Mouse (Mus musculus) effector memory CD4-positive, alpha-beta T cell, adult 5 months (primary cell): ENCODE results near the gene Maml1. TPM values are rescaled to one million over a fixed set of nuclear protein-coding genes. Genes with fewer than 3 reads are reported as not detected.

Experiments used
- polyA plus RNA-seq: library from polyadenylated mRNA; unstranded; fragments of 100-300 nt; shearing (Covaris generic); gene quantifications from one replicate; pipeline ENCODE4 v1.2.1, GENCODE M21; 2017

Gene Maml1
- polyA plus RNA-seq, result 6.7 TPM

DNA sequence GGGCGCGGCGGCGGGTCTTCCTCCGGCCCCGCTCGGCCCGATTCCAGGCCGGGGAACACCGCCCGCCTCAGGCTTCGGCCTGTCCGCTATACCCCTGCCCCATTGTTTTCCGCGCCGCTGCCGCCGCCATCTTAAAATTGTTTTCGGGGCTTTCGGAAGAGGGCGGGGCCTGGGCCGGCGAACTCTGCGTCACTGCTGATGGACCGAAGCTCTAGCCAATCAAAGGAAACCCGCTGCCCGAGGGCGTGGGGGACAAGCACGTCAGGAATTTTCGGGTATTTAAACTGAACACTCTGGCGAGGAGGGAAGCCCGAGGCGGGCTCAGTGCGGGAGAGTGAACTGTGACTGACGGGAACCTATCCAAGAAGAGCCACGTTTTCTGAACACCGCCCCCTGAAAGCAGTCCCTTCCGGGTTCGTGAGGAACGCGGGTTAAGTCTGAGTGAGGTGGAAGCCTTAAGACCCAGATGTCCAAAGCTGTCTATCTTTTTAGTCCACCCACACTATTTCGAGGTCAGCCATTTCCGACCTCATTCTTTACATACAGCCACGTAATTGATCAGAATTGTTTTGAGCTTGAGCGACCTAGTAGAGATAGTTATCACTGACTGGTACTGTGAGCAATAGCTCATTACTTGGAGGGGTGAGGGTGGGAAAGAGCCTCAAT is at the start of gene Maml1:
Gene Maml1 (minus strand): TSS at position 122 of the 666 bp plus-strand sequence.

DNA sequence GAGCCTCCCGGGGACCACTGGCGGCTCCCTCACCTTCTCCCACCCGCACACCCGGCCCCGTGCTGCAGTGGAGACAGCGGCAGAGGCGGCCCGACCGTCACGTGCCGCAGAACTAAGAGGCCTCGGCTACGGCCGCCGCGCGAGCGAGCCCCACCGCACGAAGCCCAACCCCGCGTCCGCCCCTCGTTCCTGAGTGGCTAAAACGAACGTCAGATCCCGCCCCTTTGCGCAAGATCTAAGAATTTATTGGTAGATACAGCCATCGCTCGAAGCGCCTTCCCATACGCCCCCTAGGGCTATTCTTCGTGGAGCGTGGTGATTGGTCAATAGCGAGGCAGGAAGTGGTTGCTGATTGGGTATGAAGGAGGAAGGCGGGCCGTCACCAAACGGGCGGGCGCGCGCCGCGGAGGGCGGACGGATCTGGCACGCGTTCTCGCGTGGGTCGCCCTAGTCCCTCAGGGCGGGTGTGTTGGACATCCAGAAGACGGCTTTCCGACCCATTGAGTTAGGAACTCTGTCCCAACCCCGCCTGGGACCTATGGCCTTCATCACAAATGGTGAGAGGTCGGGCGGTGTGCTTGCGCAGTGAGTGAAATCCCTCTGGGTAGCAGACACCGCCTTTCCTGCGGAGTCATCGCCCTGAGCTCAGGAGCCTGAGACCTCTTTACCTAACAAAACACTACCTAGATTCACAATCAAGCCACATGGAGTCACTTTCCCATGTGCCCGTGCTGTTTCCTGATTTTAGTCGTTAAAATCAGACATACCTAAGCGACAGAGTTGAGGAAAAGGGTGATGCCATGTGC is 33.6 kb upstream of the Maml1 start, which contains the start of gene Canx:
Gene Canx (minus strand): TSS at position 178 of the 806 bp plus-strand sequence.

DNA sequence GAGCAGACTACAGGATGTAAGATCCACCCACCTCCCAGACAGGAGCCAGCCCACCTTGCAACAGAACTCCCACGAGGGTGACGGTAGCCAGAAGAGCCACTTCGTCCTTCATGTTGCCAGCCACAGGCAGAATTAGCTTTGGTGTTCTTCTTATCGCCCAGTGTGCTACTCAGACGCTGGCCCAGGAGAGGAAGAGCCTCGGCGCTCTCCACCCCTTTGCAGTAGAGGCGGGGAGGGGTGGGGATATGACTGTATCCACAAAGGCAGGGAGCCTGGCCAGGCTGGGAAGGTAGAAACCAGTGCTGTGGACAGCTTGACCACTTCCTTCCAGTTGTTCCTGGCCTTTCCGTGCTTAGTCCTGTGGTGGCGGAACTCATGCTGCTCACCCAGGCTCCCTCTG is 53.8 kb downstream of the Maml1 start, which contains the start of gene Ltc4s:
Gene Ltc4s (minus strand): TSS at position 293 of the 400 bp plus-strand sequence.

DNA sequence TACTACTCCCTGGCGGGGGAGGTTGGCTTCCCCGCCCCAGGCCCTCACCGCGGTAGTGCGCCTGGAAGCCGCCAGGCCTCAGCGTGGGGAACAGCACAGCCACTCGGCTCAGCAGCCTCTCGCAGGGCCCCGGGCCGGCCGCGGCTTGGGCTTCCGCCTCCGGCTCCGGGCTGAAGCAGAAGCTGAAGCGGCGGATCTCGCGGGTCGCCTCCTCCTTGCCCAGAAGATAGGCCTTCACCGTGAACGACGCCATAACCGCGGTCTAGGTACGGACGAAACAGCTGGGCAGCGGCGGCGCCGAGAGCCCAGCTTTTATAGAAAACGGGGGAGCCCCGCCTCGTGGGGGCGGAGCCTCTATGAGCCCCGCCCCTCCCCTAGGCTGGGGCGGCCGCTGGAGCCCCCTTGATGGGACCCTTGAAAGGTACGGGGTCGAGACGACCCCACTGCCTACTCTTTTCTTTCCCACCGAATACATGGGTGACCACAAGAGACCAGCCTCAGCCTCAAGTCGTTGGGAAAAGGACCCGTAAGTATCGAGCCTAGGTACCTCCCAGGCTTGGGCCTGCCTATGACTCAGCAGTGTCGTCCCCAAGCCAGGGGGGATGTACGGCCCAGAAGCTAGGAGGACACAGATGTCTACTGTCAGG is 81.5 kb downstream of the Maml1 start, which contains the start of the genes Sqstm1 and Mgat4b:
Gene Sqstm1 (minus strand): TSS at position 323 of the 647 bp plus-strand sequence.
Gene Mgat4b (plus strand): TSS at position 386 of the 647 bp plus-strand sequence.

Other genes with a start within 250 kb of the Maml1 start
- gene Tbc1d9b, start 160.9 kb downstream of the Maml1 start, polyA plus RNA-seq, result 49.3 TPM
- 2.3 TPM for gene Mrnip, start 117.9 kb downstream of the Maml1 start, polyA plus RNA-seq
- 1,010 TPM for gene Sqstm1, start 81.5 kb downstream of the Maml1 start, polyA plus RNA-seq
- gene Mgat4b, start 81.4 kb downstream of the Maml1 start, polyA plus RNA-seq, result 9.4 TPM
- gene Ltc4s, start 53.7 kb downstream of the Maml1 start, polyA plus RNA-seq, result 0.59 TPM
- gene Canx, start 33.4 kb upstream of the Maml1 start, polyA plus RNA-seq, result 176 TPM
- gene Cby3, start 62.2 kb upstream of the Maml1 start, polyA plus RNA-seq, result not detected
- 345 TPM for gene Hnrnph1, start 84.7 kb upstream of the Maml1 start, polyA plus RNA-seq
- gene Rufy1, start 138.8 kb upstream of the Maml1 start, polyA plus RNA-seq, result 21.0 TPM